In genomic region chr14:54602613-54603012, GRCm38 (mm10) we compare ENCODE assay signal across 1 mouse cellular context.
TF ChIP-seq lines count a peak whose summit lies in the region.

No protein-coding gene starts in this region.

TF ChIP-seq in MEL, 35 proteins besides CTCF, POLR2A, EP300 and RAD21 (continued from another document):
- TF ChIP-seq E2F4 (IDR thresholded peaks at IDR 0.05; ENCODE audit: borderline replicate concordance, low read depth, low read length) (no peak), MYC (IDR thresholded peaks at IDR 0.05; ENCODE audit: low read depth, low read length) (no peak), ZNF384 (IDR thresholded peaks at IDR 0.05; ENCODE audit: low read depth, low read length) (peak; percentile 68)
